Mouse (Mus musculus) E14TG2a.4 (cell line): Measurements from ENCODE around the gene Cgnl1.

Source experiments
- H3K27me3 ChIP-seq: 2 replicates; pipeline ENCODE4 v1.6.1; 2014; ENCODE audit warnings: low read length, control low read depth; ENCODE audit not compliant: insufficient read depth
- H3K36me3 ChIP-seq: 2 replicates; pipeline ENCODE4 v1.6.1; 2014; ENCODE audit warnings: low read length, control low read depth; ENCODE audit not compliant: insufficient read depth
- H3K4me1 ChIP-seq: replicated peaks from 2 replicates; pipeline ENCODE4 v1.6.1; 2014; ENCODE audit warnings: low read depth, low read length, control low read depth
- H3K4me3 ChIP-seq: replicated peaks from 2 replicates; pipeline ENCODE4 v1.5.1; 2014; ENCODE audit warnings: mild to moderate bottlenecking, low read length
- H3K9me3 ChIP-seq: 2 replicates; pipeline ENCODE4 v1.6.1; 2014; ENCODE audit warnings: low read length, control low read depth
- CTCF ChIP-seq: conservative IDR thresholded peaks from 2 replicates; pipeline ENCODE4 v1.5.1; 2014; ENCODE audit warnings: low read length
- NANOG ChIP-seq: IDR thresholded peaks from 2 replicates; pipeline ENCODE4 v1.6.1; 2014; ENCODE audit warnings: borderline replicate concordance, low read length, mixed read lengths
- POU5F1 ChIP-seq: IDR thresholded peaks from 2 replicates; pipeline ENCODE4 v1.6.1; 2014; ENCODE audit warnings: low read length, borderline replicate concordance

Gene Cgnl1

DNA sequence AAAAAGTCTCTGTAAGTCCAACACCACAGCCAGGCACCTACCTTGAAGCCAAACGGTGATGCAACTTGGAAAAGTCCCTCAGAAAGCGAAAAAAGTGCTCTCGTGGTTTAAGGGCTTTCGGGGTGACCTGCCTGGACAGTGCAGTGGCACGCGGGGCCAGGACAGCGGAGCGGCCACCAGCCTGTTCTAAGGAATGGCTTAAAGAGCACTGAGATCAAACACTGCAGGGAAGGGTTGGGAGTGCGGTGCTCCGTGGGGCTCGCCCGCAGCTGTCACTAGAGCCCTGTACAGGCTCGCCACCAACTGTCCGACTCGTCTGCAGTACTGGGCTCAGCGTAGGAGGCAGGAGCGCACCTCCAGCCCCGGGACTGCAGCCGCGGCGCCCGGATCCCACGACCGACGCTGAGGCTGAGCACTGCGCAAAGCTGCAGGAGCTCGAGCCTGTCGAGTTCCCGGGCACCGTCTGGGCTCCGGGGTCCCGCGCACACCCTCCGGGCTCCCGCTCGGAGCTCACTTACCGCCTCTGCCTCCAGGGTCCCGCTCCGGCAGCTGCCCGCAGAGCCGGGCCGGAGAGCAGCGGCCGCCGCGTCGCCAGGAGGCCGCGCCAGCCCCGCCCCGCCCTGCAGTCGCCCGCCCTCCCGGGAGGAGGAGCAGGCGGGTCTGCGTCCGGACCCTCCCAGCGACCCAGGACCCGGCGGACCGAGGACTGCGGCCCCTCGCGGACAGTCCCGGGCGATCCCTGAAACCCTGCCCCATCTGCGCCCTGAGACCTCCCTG lies at the start of gene Cgnl1:
Gene Cgnl1 (minus strand): TSS at position 612 of the 777 bp plus-strand sequence.
- Histone ChIP-seq H3K36me3 (no peaks in the 10 kb centered on the region), H3K9me3 (peaks cover 5% of the 10 kb centered on the region; the same call in 1 of the 2 replicates), H3K4me3 (peak within 1 kb of the TSS; percentile 86), H3K27me3 (peaks cover 45% of the 10 kb centered on the region), H3K4me1 (peaks cover 54% of the 10 kb centered on the region)
- TF ChIP-seq CTCF (no peak), NANOG (no peak), POU5F1 (no peak)

DNA sequence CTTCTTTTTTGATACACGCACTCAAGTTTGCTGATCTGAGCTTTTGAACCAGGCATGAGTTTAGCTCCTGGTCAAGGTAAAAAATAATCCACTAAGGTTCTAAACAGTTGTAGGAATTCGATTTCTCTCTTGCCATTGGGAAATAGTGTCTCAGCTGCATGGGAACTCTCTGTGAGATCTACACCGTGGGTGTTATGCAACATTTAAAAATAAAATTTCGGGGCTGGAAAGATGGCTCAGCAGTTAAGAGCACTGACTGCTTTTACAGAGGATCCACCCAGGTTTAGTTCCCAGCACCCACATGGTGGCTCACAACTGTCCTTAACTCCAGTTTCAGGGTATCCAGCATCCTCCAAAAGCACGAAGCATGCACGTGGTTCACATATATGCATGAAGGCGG lies 47.1 kb upstream of the Cgnl1 start:
- H3K9me3 ChIP-seq: no peaks in the 10 kb centered on the region

DNA sequence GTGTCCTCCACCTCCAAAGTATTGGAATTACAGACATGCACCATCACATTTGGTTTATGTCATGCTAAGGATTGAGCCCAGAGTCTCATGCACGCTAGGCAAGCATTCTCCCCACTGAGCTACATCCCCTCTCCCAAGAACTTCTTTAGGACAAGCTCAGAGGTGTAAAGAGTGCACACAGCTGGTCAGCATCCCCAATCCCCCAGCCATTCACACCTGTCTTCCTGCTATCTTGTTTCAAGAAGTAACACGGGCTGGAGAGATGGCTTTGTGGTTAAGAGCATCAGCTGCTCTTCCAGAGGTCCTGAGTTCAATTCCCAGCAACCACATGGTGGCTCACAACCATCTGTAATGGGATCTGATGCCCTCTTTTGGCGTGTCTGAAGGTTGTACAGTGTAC lies 44.7 kb upstream of the Cgnl1 start:
- Histone ChIP-seq H3K27me3 (no peaks in the 10 kb centered on the region; the same call in 1 of the 2 replicates), H3K4me3 (no peak overlapping the region), H3K36me3 (no peaks in the 10 kb centered on the region), H3K9me3 (no peaks in the 10 kb centered on the region), H3K4me1 (peaks cover 23% of the 10 kb centered on the region)
- no peak for TF ChIP-seq NANOG
- TF ChIP-seq POU5F1: no peak
- no peak for TF ChIP-seq CTCF

More for the DNA sequence above, 47.1 kb upstream of the Cgnl1 start:
- TF ChIP-seq POU5F1: no peak
- no peak for TF ChIP-seq NANOG
- no peak for TF ChIP-seq CTCF
- Histone ChIP-seq H3K4me3 (no peak overlapping the region), H3K27me3 (no peaks in the 10 kb centered on the region; the same call in 1 of the 2 replicates), H3K36me3 (no peaks in the 10 kb centered on the region), H3K4me1 (peaks cover 7% of the 10 kb centered on the region)

DNA sequence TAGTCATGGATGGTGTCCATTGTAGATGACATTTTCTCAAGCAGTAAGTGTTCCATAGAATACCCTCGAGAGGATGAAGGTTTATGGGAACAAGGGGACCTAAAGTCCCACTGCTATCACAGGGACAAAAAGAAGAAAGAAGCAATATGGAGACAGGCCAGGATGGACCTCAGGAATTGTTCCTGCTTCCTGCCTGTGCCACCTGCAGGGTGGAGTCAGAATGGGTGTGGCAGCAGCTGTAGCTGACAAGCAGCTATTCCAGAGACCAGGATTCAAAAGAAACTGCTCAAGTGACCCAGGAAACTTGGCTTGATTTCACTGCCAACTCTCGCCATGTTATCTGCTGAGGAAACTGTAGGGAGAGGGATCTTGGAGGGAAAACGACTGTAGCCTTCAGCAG lies 42.2 kb upstream of the Cgnl1 start:
- Histone ChIP-seq H3K4me3 (no peak overlapping the region), H3K36me3 (no peaks in the 10 kb centered on the region), H3K27me3 (peaks cover 10% of the 10 kb centered on the region), H3K9me3 (no peaks in the 10 kb centered on the region), H3K4me1 (peaks cover 38% of the 10 kb centered on the region)
- TF ChIP-seq POU5F1 (no peak), NANOG (no peak), CTCF (no peak)

DNA sequence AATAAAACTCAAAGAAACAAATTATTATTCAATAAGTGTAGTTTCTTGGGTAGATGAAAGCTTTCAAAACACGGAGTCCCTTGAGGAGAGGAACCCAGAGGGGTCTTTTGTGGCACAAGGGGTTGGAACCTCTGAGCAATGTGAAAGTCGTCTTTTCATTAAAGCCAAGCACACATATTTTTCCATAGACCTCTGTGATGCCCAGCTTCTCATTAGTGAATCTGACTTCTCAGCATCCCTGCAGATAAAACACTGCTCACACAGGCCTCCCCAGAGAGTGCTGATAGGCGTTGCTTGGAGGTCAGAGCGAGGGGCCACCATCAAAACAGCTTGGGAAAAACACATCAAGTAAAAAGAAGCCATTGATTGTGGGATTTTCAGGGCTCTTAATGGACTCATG lies 41.5 kb upstream of the Cgnl1 start:
- no peaks in the 10 kb centered on the region for H3K36me3 ChIP-seq
- no peak for TF ChIP-seq NANOG
- no peak for TF ChIP-seq CTCF
- no peak for TF ChIP-seq POU5F1
- peaks cover 40% of the 10 kb centered on the region for H3K4me1 ChIP-seq
- H3K27me3 ChIP-seq: peaks cover 10% of the 10 kb centered on the region
- H3K9me3 ChIP-seq: no peaks in the 10 kb centered on the region
- no peak overlapping the region for H3K4me3 ChIP-seq

DNA sequence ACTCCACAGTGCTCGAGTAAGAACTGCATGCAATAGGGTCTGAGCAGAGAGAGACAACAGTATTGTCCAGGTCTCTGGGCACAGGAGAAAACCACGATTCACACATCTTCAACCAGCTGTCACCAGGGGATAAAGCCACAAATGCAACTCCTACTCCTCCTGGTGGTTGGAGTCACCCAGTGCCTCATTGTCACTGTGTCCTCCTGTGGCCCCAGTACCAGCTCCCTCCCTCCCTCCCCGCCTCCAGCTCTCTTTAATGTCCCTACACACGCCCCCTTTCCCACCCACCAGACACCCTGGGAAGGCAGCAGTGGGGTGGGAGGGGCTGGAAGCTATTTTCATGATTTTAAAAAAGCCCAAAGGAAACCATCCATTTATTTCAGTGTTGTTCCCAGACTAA lies 41.0 kb upstream of the Cgnl1 start:
- TF ChIP-seq CTCF (no peak), POU5F1 (no peak), NANOG (no peak)
- H3K4me1 ChIP-seq: peaks cover 40% of the 10 kb centered on the region
- no peak overlapping the region for H3K4me3 ChIP-seq
- no peaks in the 10 kb centered on the region for H3K36me3 ChIP-seq
- H3K9me3 ChIP-seq: no peaks in the 10 kb centered on the region
- peaks cover 10% of the 10 kb centered on the region for H3K27me3 ChIP-seq

DNA sequence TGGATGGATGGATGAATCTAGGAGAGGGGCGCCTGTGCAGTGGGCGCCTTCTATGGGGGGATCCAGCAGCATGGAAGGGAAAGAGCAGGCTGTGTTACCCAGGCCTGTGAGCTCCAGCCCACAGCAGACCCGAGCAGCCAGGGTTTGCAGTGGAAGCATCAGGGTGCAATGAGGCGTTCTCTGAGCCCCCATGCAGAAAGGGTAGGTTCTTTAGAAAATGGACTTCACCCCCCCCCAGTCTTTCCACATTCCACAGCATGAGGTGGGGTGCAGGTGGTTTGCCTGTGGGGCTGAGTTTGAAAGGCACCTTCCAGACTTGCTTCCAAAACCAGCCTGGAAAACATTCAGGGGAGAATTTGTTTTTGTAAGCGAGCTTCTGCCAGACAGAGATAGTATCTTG lies 40.0 kb upstream of the Cgnl1 start:
- H3K4me3 ChIP-seq: no peak overlapping the region
- TF ChIP-seq NANOG: no peak
- no peak for TF ChIP-seq CTCF
- TF ChIP-seq POU5F1: no peak
- peaks cover 40% of the 10 kb centered on the region for H3K4me1 ChIP-seq
- no peaks in the 10 kb centered on the region for H3K36me3 ChIP-seq
- H3K27me3 ChIP-seq: peaks cover 10% of the 10 kb centered on the region
- no peaks in the 10 kb centered on the region for H3K9me3 ChIP-seq

DNA sequence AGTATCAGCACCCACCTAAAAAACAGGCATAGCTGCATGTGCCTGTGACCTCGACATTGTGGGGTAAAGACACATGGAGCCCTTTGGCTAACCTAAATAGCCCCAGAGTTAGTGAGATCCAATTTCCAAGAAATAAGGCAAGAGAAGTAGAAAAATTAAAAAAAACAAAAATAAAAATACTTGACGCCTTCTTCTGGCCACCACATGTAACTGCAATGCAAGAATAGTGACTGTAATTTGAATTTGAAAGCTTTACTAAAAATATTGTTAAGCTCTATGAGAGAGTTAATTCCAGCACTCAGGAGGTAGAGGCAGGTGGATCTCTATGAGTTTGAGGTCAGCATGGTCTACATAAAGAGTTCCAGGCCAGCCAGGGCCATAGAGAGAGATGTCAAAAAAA lies 39.3 kb upstream of the Cgnl1 start:
- Histone ChIP-seq H3K27me3 (peaks cover 10% of the 10 kb centered on the region), H3K9me3 (no peaks in the 10 kb centered on the region), H3K36me3 (no peaks in the 10 kb centered on the region), H3K4me3 (no peak overlapping the region), H3K4me1 (peaks cover 40% of the 10 kb centered on the region)
- TF ChIP-seq CTCF (peak; percentile 41), POU5F1 (no peak)

DNA sequence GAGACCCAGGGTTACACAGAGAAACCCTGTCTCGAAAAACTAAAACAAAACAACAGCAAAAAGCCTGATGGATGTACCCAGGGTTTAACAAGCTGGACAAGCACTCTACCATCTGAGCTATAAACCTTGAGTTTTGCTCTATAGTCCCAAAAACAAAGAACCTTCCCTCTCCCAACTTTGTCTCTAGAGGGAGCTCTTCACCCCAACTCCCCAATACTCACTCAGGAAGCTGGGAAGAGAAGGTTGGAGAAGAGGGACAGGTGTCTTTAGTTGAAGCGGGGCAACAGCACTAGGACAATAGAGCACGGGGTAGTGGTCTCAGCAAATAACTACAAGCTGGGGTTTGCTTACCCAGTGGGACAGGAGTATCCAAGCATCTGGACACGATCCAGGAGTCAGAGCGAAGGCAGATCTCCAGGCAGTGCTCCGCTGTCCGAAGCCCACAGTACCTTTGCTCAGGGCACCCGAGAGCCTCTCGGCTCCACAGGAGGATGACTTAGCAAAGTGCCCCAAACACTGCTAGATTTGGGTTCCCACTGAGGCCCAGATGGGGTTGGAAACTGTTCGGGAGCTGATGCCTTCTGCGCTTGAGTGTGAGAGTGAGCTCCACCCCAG lies 37.3 kb upstream of the Cgnl1 start:
- no peaks in the 10 kb centered on the region for H3K36me3 ChIP-seq
- TF ChIP-seq CTCF: peak; percentile 60
- no peak for TF ChIP-seq NANOG
- no peak for TF ChIP-seq POU5F1

More for the DNA sequence above, 37.3 kb upstream of the Cgnl1 start:
- Histone ChIP-seq H3K4me3 (peak overlapping the region; percentile 72), H3K4me1 (peaks cover 42% of the 10 kb centered on the region), H3K27me3 (peaks cover 10% of the 10 kb centered on the region), H3K9me3 (no peaks in the 10 kb centered on the region)
